Mouse (Mus musculus): ENCODE data around the gene Kbtbd6.
A peak's percentile ranks its signal among the peaks of the same experiment; 100 is the strongest.

Gene Kbtbd6

DNA sequence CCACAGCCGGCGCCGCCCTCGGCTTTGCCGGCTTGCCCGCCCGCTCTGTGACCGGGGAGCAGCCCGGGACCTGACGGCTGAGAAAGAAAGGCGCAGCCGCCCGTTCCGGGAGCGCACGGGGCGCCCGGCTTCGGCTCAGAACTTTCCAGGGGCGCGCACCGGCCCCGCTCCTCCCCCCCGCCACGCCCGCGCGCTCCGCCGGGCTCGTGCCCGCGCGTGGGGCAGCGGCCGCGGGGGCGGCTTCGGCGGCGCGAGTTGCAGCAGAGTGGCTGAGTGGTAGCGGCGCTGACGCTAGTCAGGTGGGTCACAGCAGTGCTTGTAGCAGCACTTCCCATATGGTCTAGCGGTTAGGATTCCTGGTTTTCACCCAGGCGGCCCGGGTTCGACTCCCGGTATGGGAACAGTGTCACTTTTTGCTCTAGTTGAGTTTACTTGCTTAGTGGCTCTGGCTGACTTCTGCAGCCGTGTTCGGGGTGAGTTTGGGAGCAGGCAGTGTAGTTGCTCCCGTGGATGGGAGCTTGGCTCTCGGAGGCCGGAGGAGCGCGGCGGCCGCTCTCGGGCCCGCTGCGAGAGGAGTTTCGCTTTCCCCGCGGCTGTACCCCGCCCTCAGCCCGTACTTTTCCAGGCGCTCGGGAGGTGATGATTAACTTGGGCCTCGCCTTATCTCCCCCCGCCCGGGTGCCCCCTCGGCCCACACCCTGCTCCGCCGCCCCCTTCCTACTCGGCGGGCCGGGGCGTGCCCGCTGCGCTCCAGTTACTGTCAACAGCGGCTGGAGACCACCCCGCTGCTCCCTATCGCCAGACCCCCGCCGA lies 29.9 kb downstream of the Kbtbd6 start, which contains the start of gene Wbp4:
TSS of gene Wbp4 (minus strand) at position 182 of the 813 bp plus-strand sequence.
- DNase-seq (ENCODE audit: low spot score) = peak; percentile 93

DNA sequence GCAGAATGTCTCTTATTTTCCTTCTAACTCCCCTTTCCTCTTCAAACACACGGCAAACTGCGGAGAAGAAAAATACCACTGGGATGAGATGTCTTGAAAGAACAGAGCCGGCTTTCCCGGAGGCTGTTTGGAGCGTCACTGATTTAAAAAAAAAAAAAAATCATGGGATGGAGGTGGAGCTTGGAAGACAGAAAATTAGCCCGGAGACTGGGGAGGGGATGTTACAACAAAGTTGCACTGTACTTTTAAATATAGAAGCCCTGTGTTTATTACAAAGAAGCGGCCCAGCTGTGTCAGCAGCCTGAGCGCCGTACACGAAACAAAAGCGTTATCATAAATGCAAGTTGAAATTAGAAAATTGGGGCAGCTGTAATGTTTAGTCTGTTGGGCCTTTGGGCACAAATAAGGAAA lies 30.6 kb downstream of the Kbtbd6 start:
- no peak for DNase-seq (ENCODE audit: low spot score)

GRCm38 (mm10) chr14:79482747-79483355 lies 31.2 kb downstream of the Kbtbd6 start:
- DNase-seq (ENCODE audit: low spot score) = no peak

- no peak for DNase-seq (ENCODE audit: low spot score)
Measured at GRCm38 (mm10) chr14:79483611-79484120, 32.0 kb downstream of the Kbtbd6 start.

GRCm38 (mm10) chr14:79486617-79486992 lies 35.0 kb downstream of the Kbtbd6 start:
- DNase-seq (ENCODE audit: low spot score) = no peak

GRCm38 (mm10) chr14:79486993-79487731 lies 35.5 kb downstream of the Kbtbd6 start:
- DNase-seq (ENCODE audit: low spot score) = no peak

DNA sequence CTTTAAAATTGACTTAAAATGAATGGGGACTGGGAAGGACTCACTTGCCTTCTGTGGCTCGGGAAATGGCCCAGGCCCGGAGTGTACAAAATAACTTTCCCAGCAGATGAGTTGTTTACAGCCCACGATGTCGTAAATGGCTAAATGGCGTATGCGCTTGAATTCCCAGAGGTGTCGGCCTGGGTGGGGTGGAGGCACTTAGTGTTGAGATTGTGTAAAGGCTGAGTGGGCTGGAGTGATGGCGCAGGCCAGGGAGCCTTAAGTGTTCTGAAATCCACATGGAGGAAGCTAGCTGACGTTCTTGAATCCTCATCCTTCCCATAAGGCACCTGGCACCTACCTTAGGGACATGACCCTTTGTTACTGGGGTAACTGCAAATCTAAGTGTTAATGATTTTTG lies 36.9 kb downstream of the Kbtbd6 start:
- no peak for DNase-seq (ENCODE audit: low spot score)

DNA sequence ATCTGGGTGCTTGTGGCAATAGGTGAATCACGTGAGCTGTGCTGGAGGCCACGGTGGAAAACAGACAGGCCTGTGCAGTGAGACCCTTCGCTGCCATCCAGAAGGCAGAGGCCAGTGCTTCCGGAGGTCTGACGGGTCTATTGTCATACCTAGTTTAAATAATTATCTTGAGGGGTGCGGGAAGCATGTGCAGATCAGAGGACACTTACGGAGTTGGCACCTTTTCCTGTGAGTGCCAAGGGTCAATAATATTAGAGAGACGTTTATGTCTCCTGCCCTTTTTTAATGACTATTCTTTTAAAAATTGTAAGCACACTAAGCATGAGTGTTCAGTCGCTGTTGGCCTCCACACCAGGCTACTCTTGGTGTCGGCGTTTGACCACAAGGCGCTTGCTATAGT lies 37.5 kb downstream of the Kbtbd6 start:
- no peak for DNase-seq (ENCODE audit: low spot score)

- no peak for DNase-seq (ENCODE audit: low spot score)
Measured at GRCm38 (mm10) chr14:79490246-79490645, 38.6 kb downstream of the Kbtbd6 start.

DNA sequence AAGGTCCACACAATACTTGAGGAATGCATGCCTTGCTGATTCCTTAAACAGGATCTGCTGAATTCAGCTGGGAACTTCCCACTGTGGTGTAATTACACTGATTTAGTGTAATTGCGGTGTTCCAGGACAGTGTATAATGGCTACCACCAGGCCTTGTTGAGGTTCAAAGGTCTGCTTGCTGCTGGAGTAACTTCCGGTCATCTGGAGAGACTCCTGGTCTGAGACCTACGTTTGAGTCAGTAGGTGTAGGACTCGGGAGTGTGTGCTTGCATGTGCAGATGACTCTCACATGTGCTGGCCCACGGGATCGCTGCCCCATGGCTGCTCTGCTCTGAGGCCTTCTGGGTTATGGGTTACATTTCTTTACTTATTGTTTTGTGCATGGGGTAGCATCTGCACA lies 42.7 kb downstream of the Kbtbd6 start:
- no peak for DNase-seq (ENCODE audit: low spot score)

GRCm38 (mm10) chr14:79499326-79499725 lies 47.7 kb downstream of the Kbtbd6 start:
- no peak for DNase-seq (ENCODE audit: low spot score)

GRCm38 (mm10) chr14:79500756-79501155 lies 49.1 kb downstream of the Kbtbd6 start:
- no peak for DNase-seq (ENCODE audit: low spot score)

- no peak for DNase-seq (ENCODE audit: low spot score)
Measured at GRCm38 (mm10) chr14:79503371-79504075, 51.9 kb downstream of the Kbtbd6 start.
